Mouse (Mus musculus) G1E-ER4 (cell line): ENCODE results near the gene Fnbp1. TPM values are rescaled to one million over a fixed set of nuclear protein-coding genes. Genes with fewer than 3 reads are reported as not detected.

Source experiments
- GATA1 ChIP-seq: IDR thresholded peaks from one replicate; pipeline ENCODE4 v1.8.0; 2012; ENCODE audit warnings: low read length, inconsistent platforms
- polyA plus RNA-seq: library from polyadenylated mRNA; stranded (reverse); fragments of >175 nt; gene quantifications from 2 replicates; pipeline ENCODE4 v1.2.3, GENCODE M21; 2012

Gene Fnbp1
- 56.4 and 90.3 TPM in 2 replicates for polyA plus RNA-seq

- TF ChIP-seq GATA1: no peak
Observed at GRCm38 (mm10) chr2:31141867-31142454, at the start of gene Fnbp1. Gene Fnbp1 (minus strand): TSS chr2:31142008.

- no peak for TF ChIP-seq GATA1
Observed at GRCm38 (mm10) chr2:31189654-31190053, 47.8 kb upstream of the Fnbp1 start.

- TF ChIP-seq GATA1: no peak
Observed at GRCm38 (mm10) chr2:31188691-31189090, 46.9 kb upstream of the Fnbp1 start.

- TF ChIP-seq GATA1: no peak
Observed at GRCm38 (mm10) chr2:31183830-31184229, 42.0 kb upstream of the Fnbp1 start.

GRCm38 (mm10) chr2:31182786-31183330 is 41.0 kb upstream of the Fnbp1 start:
- no peak for TF ChIP-seq GATA1

GRCm38 (mm10) chr2:31180081-31180551 is 38.3 kb upstream of the Fnbp1 start:
- no peak for TF ChIP-seq GATA1

- no peak for TF ChIP-seq GATA1
Observed at GRCm38 (mm10) chr2:31179471-31179870, 37.7 kb upstream of the Fnbp1 start.

- TF ChIP-seq GATA1: no peak
Observed at GRCm38 (mm10) chr2:31173290-31173689, 31.5 kb upstream of the Fnbp1 start.

GRCm38 (mm10) chr2:31172536-31172935 is 30.7 kb upstream of the Fnbp1 start:
- no peak for TF ChIP-seq GATA1

GRCm38 (mm10) chr2:31172001-31172400 is 30.2 kb upstream of the Fnbp1 start:
- no peak for TF ChIP-seq GATA1

GRCm38 (mm10) chr2:31170164-31170563 is 28.4 kb upstream of the Fnbp1 start:
- no peak for TF ChIP-seq GATA1

- no peak for TF ChIP-seq GATA1
Observed at GRCm38 (mm10) chr2:31169001-31169400, 27.2 kb upstream of the Fnbp1 start.

- TF ChIP-seq GATA1: no peak
Observed at GRCm38 (mm10) chr2:31165529-31165928, 23.7 kb upstream of the Fnbp1 start.

- TF ChIP-seq GATA1: no peak
Observed at GRCm38 (mm10) chr2:31164841-31165455, 23.1 kb upstream of the Fnbp1 start.

GRCm38 (mm10) chr2:31163361-31164118 is 21.7 kb upstream of the Fnbp1 start:
- no peak for TF ChIP-seq GATA1

- TF ChIP-seq GATA1: no peak
Observed at GRCm38 (mm10) chr2:31161620-31162019, 19.8 kb upstream of the Fnbp1 start.
